Mouse (Mus musculus): ENCODE measurements around the gene Iscu.

GRCm38 (mm10) chr5:113799691-113800090 is 27.1 kb downstream of the Iscu start:
- TF ChIP-seq CTCF (IDR thresholded peaks at IDR 0.05; ENCODE audit: low read depth, low read length) (no peak), EP300 (IDR thresholded peaks at IDR 0.05; ENCODE audit: insufficient read depth, low read depth, low read length) (no peak)
